ENCODE assay signal across 8 mouse cellular contexts in genomic region chr12:108363796-108364195, GRCm38 (mm10). TPM values are rescaled to one million over a fixed set of nuclear protein-coding genes. Genes with fewer than 3 reads are reported as not detected.
A peak's percentile ranks its signal among the peaks of the same experiment; 100 is the strongest.
DNase-seq lines count a peak whose midpoint lies in the region; ATAC-seq lines count a peak whose summit lies in the region.

No protein-coding gene starts in this region.

- peaks cover 41% of the 10 kb centered on the region for H3K4me1 ChIP-seq in hindbrain, embryonic 10.5 days (replicated peaks)

- H3K27me3 ChIP-seq in hindbrain, embryonic 10.5 days (ENCODE audit: insufficient read depth, poor library complexity, severe bottlenecking): peaks cover 5% of the 10 kb centered on the region; the same call in 1 of the 2 replicates

- no peak overlapping the region for H3K4me3 ChIP-seq in hindbrain, embryonic 10.5 days

- DNase-seq in WW6 (ENCODE audit: low read depth, low spot score): peak; percentile 40
- DNase-seq in cerebellum, adult 9-10 months: peak; percentile 97
- peak; percentile 85 for DNase-seq in hindbrain, embryonic 10.5 days (ENCODE audit: low spot score)
- DNase-seq in layer of hippocampus, adult 8-10 months (ENCODE audit: low spot score in 2 of 2): peak; percentile 73 to 89
- DNase-seq in lung, postnatal 10 days: peak; percentile 91
- DNase-seq in retina, postnatal 7 days (ENCODE audit: low read depth, low spot score): peak; percentile 64

- H3K36me3 ChIP-seq in hindbrain, embryonic 10.5 days: no peaks in the 10 kb centered on the region

- 4% methylated on average over 5 of the region's 5 CpGs for WGBS in hindbrain, embryonic 10.5 days

- H3K27ac ChIP-seq in hindbrain, embryonic 10.5 days: peak overlapping the region; percentile 12; the same call in 1 of the 2 replicates

- ATAC-seq in frontal cortex, adult (ENCODE audit: low TSS enrichment): peak; percentile 83
- no peak for ATAC-seq in monocyte, adult 5-6 weeks (replicated peaks; ENCODE audit: insufficient number of reproducible peaks, low FRiP score, low TSS enrichment, poor library complexity, severe bottlenecking)

- no peaks in the 10 kb centered on the region for H3K9me3 ChIP-seq in hindbrain, embryonic 10.5 days

RNA-seq across cellular contexts. Expression of gene Eml1, which starts 7.0 kb away (rescaled TPM):
- polyA plus RNA-seq in hindbrain, embryonic 10.5 days (2016; fragmentation: Nextera tagmentation; extraction: Ambion mirVana): 104 and 125 TPM in 2 replicates
- total RNA-seq in layer of hippocampus, adult 8-10 months (2022): 10 to 100 TPM; 43.0 to 51.1 (median 47.0) TPM
- total RNA-seq in monocyte, adult 5-6 weeks (2017): not detected in 3 replicates

RNA-seq across cellular contexts. Expression of gene Cyp46a1, which starts 29.6 kb away (rescaled TPM):
- 17.8 and 19.1 TPM in 2 replicates for polyA plus RNA-seq in hindbrain, embryonic 10.5 days (2016; fragmentation: Nextera tagmentation; extraction: Ambion mirVana)
- 100 to 1,000 TPM; 162 to 181 (median 170) TPM for total RNA-seq in layer of hippocampus, adult 8-10 months (2022)
- not detected in 3 replicates for total RNA-seq in monocyte, adult 5-6 weeks (2017)

RNA-seq across cellular contexts. Expression of gene Hhipl1, which starts 57.7 kb away (rescaled TPM):
- polyA plus RNA-seq in hindbrain, embryonic 10.5 days (2016; fragmentation: Nextera tagmentation; extraction: Ambion mirVana): 3.0 and 3.2 TPM in 2 replicates
- total RNA-seq in layer of hippocampus, adult 8-10 months (2022): 1 to 10 TPM; 5.6 to 8.5 (median 7.1) TPM
- total RNA-seq in monocyte, adult 5-6 weeks (2017): not detected in 3 replicates

Comparison
In these comparisons a context has a peak if more than half of its experiments do, and no peak if none do; other contexts are left out.
1. DNase-seq: peak in every context shown above with its lines; median percentile 97 in cerebellum, adult 9-10 months; 91 in lung, postnatal 10 days; 85 in hindbrain, embryonic 10.5 days; 81 in layer of hippocampus, adult 8-10 months; 64 in retina, postnatal 7 days; 40 in WW6.
2. RNA of gene Eml1, which starts 7.0 kb away (total RNA-seq): 43.0 to 51.1 TPM in layer of hippocampus, adult 8-10 months; not detected in monocyte, adult 5-6 weeks; every median in the first group is over 10 times any median in the second.
3. RNA of gene Cyp46a1, which starts 29.6 kb away (total RNA-seq): 162 to 181 TPM in layer of hippocampus, adult 8-10 months; not detected in monocyte, adult 5-6 weeks; every median in the first group is over 100 times any median in the second.